Mouse (Mus musculus) forebrain, embryonic 11.5 days (tissue): ENCODE results near the gene Ip6k3. TPM values are rescaled to one million over a fixed set of nuclear protein-coding genes. Genes with fewer than 3 reads are reported as not detected.

Source experiments
- ATAC-seq: fragments of 200-750 bp; cut with Nextera tagmentation; replicated peaks from 2 replicates; pipeline ENCODE4 v1.8.0; 2017; ENCODE audit warnings: moderate TSS enrichment; ENCODE audit not compliant: low FRiP score
- DNase-seq: peaks from one replicate; pipeline ENCODE4 v3.0.0-alpha.2; 2017; ENCODE audit warnings: low spot score
- H3K27ac ChIP-seq: fragments of 300-500 bp; sonication (generic); 2 replicates; pipeline ENCODE4 v1.5.1; 2014; ENCODE audit warnings: low read depth, low read length
- H3K27me3 ChIP-seq: fragments of 300-500 bp; sonication (generic); 2 replicates; pipeline ENCODE4 v1.6.1; 2014; ENCODE audit warnings: mild to moderate bottlenecking, low read length, mixed read lengths; ENCODE audit not compliant: control insufficient read depth, insufficient read depth
- H3K36me3 ChIP-seq: fragments of 300-500 bp; sonication (generic); 2 replicates; pipeline ENCODE4 v1.6.1; 2014; ENCODE audit warnings: mild to moderate bottlenecking, low read length, moderate library complexity, mixed read lengths; ENCODE audit not compliant: control insufficient read depth, insufficient read depth
- H3K4me1 ChIP-seq: fragments of 300-500 bp; sonication (generic); replicated peaks from 2 replicates; pipeline ENCODE4 v1.6.1; 2014; ENCODE audit warnings: low read length, mixed read lengths; ENCODE audit not compliant: control insufficient read depth, insufficient read depth
- H3K4me2 ChIP-seq: fragments of 300-500 bp; sonication (generic); 2 replicates; pipeline ENCODE4 v1.6.1; 2014; ENCODE audit warnings: low read depth, mild to moderate bottlenecking, low read length, moderate library complexity, mixed read lengths; ENCODE audit not compliant: severe bottlenecking
- H3K4me3 ChIP-seq: fragments of 300-500 bp; sonication (generic); 2 replicates; pipeline ENCODE4 v1.5.1; 2014; ENCODE audit warnings: low read depth, low read length
- H3K9ac ChIP-seq: fragments of 300-500 bp; sonication (generic); 2 replicates; pipeline ENCODE4 v1.6.1; 2014; ENCODE audit warnings: low read length
- H3K9me3 ChIP-seq: fragments of 300-500 bp; sonication (generic); 2 replicates; pipeline ENCODE4 v1.6.1; 2016; ENCODE audit warnings: low read length, mixed read lengths; ENCODE audit not compliant: control insufficient read depth
- WGBS: fragments of 180-500 bp; shearing (Covaris S2); extraction: QIAGEN DNeasy Blood & Tissue Kit; methylation state at CpG from one replicate; pipeline ENCODE4 v1.1.7; 2014; 5-methylcytosine and 5-hydroxymethylcytosine counted together
- polyA plus RNA-seq: library from polyadenylated mRNA; unstranded; fragments of >200 nt; fragmentation: Nextera tagmentation; extraction: Ambion mirVana; gene quantifications from 2 replicates; pipeline ENCODE4 v1.2.1, GENCODE M21; 2014

Gene Ip6k3
- polyA plus RNA-seq, 1 experiment from 2014 or later, result 0.08 TPM

- H3K27me3 ChIP-seq, result no peaks in the 10 kb centered on the region
- DNase-seq (no peak), ATAC-seq (no peak)
- H3K4me3 ChIP-seq, result no peak overlapping the region
- H3K27ac ChIP-seq, result no peak overlapping the region
- H3K36me3 ChIP-seq, result no peaks in the 10 kb centered on the region
- no peaks in the 10 kb centered on the region for H3K9me3 ChIP-seq
- no peaks in the 10 kb centered on the region for H3K4me1 ChIP-seq
- 68% methylated on average over 11 of the region's 11 CpGs for WGBS
- H3K9ac ChIP-seq, result no peak overlapping the region
- H3K4me2 ChIP-seq, result no peak overlapping the region
Measured at GRCm38 (mm10) chr17:27169952-27170695, 2.5 kb upstream of the Ip6k3 start.

GRCm38 (mm10) chr17:27168569-27168968, 974 bp upstream of the Ip6k3 start:
- Histone ChIP-seq H3K36me3 (no peaks in the 10 kb centered on the region), H3K9ac (no peak overlapping the region), H3K4me1 (no peaks in the 10 kb centered on the region), H3K4me3 (no peak overlapping the region), H3K4me2 (no peak overlapping the region), H3K27ac (no peak overlapping the region), H3K9me3 (no peaks in the 10 kb centered on the region), H3K27me3 (no peaks in the 10 kb centered on the region)
- 93% methylated on average over 4 of the region's 4 CpGs for WGBS
- no peak for DNase-seq
- ATAC-seq, result no peak

GRCm38 (mm10) chr17:27166901-27167300, 694 bp downstream of the Ip6k3 start:
- Histone ChIP-seq H3K9me3 (no peaks in the 10 kb centered on the region), H3K9ac (no peak overlapping the region), H3K4me3 (no peak overlapping the region), H3K36me3 (no peaks in the 10 kb centered on the region), H3K4me1 (no peaks in the 10 kb centered on the region), H3K27ac (no peak overlapping the region), H3K27me3 (no peaks in the 10 kb centered on the region), H3K4me2 (no peak overlapping the region)
- no peak for DNase-seq
- ATAC-seq, result no peak
- 81% methylated on average over 6 of the region's 6 CpGs for WGBS

- no peak overlapping the region for H3K9ac ChIP-seq
- 67% methylated on average over 8 of the region's 8 CpGs for WGBS
- no peaks in the 10 kb centered on the region for H3K9me3 ChIP-seq
- no peaks in the 10 kb centered on the region for H3K27me3 ChIP-seq
- no peak overlapping the region for H3K4me3 ChIP-seq
- H3K36me3 ChIP-seq, result no peaks in the 10 kb centered on the region
- DNase-seq, result peak; percentile 62
- no peak overlapping the region for H3K4me2 ChIP-seq
- H3K4me1 ChIP-seq, result no peaks in the 10 kb centered on the region
- H3K27ac ChIP-seq, result no peak overlapping the region
- no peak for ATAC-seq
Measured at GRCm38 (mm10) chr17:27165054-27165773, 2.4 kb downstream of the Ip6k3 start.

DNA sequence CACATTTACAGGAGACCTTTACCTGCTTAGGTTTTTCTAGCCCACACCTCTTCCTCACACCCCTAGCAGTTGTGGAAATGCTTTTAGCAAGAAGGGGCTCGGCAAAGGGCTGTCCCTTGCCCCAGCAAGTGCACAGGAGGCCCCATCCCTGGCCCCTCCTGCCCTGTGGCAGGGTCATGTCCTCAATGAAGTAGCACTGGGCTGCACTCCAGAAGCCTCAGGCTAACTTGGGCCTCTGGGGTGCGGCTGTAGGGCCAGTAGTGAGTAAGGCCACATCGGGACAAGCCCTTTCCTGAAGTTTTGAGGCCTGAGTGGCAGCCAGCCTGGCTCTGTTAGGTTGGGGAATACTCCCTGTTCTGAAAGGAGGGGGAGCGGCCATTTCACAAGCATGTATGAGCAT, 6.7 kb downstream of the Ip6k3 start:
- no peak for DNase-seq
- H3K27ac ChIP-seq, result no peak overlapping the region
- ATAC-seq, result no peak
- no peak overlapping the region for H3K9ac ChIP-seq
- WGBS, result 73% methylated on average over 4 of the region's 4 CpGs
- no peaks in the 10 kb centered on the region for H3K9me3 ChIP-seq
- H3K27me3 ChIP-seq, result no peaks in the 10 kb centered on the region
- no peaks in the 10 kb centered on the region for H3K36me3 ChIP-seq
- H3K4me1 ChIP-seq, result no peaks in the 10 kb centered on the region
- H3K4me2 ChIP-seq, result no peak overlapping the region
- H3K4me3 ChIP-seq, result no peak overlapping the region

DNA sequence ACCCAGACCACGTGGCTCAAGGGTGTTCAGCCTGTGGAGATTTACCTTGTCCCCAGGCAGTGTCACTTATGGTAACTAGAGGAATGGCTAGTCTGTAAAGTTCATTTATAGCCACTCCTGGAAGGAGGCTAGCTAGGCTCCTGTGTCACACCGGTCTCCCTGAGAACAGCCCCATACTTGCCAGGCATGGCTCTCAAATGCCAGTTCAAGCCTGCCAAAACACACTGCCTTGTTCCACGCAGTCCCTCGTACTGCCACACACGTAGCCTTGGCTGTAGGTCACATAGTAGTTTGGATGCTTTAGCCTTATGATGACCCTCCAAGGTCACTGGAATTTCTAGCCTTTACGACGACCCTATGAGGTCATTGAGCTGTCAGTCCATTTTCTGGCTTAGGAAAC, 8.4 kb downstream of the Ip6k3 start:
- no peaks in the 10 kb centered on the region for H3K36me3 ChIP-seq
- no peak overlapping the region for H3K9ac ChIP-seq
- H3K4me1 ChIP-seq, result no peaks in the 10 kb centered on the region
- no peaks in the 10 kb centered on the region for H3K27me3 ChIP-seq
- no peak overlapping the region for H3K4me2 ChIP-seq
- H3K27ac ChIP-seq, result no peak overlapping the region
- DNase-seq, result no peak
- H3K9me3 ChIP-seq, result no peaks in the 10 kb centered on the region
- WGBS, result 80% methylated on average over 7 of the region's 7 CpGs
- no peak for ATAC-seq
- no peak overlapping the region for H3K4me3 ChIP-seq

DNA sequence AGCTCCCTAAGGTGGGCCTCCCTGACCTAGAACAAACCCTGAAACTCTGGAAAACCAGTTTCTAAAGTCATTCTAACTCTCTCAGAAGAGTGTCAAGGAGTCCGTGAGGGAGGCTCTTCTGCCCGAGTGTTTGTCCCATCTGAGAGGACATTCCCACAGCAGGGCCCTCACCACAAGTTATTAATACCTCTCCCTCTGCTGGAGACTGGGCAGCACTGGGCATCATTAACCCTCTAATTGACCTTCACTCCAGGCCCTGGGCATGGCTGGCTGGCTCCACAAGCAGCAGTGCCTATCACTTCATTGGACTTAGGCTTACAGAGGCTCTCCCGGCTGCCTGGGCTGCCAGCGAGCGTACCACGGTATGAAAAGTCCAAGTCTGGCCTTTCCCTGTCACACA, 9.2 kb downstream of the Ip6k3 start:
- DNase-seq (no peak), ATAC-seq (no peak)
- Histone ChIP-seq H3K36me3 (no peaks in the 10 kb centered on the region), H3K4me2 (no peak overlapping the region), H3K4me1 (no peaks in the 10 kb centered on the region), H3K9ac (no peak overlapping the region), H3K4me3 (no peak overlapping the region), H3K27me3 (no peaks in the 10 kb centered on the region), H3K9me3 (no peaks in the 10 kb centered on the region), H3K27ac (no peak overlapping the region)
- 90% methylated on average over 6 of the region's 6 CpGs for WGBS

DNA sequence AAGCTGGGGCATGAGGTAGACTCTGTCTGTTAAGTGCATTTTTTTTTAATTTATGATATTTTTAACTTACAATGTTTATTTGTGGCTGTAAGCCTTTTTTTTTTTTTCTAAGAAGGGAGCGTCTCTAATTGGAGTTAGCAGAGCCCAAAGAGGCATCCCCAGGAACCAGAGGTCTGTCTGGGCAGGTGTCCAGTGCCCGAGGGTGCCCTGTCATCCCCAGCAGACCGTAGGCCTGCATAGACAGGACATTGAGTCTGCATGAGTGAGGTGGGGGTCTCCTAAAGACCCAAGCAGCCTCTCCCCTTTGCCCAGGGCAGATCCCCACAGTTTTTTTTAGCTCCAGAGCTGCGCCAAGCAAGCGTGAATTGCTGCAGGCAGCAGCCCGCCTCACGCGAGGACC, 11.8 kb downstream of the Ip6k3 start:
- H3K36me3 ChIP-seq, result no peaks in the 10 kb centered on the region
- H3K27me3 ChIP-seq, result no peaks in the 10 kb centered on the region
- no peaks in the 10 kb centered on the region for H3K9me3 ChIP-seq
- ATAC-seq (no peak), DNase-seq (no peak)
- H3K9ac ChIP-seq, result no peak overlapping the region
- 92% methylated on average over 8 of the region's 8 CpGs for WGBS
- no peak overlapping the region for H3K4me3 ChIP-seq
- H3K4me2 ChIP-seq, result no peak overlapping the region
- no peak overlapping the region for H3K27ac ChIP-seq
- H3K4me1 ChIP-seq, result no peaks in the 10 kb centered on the region

DNA sequence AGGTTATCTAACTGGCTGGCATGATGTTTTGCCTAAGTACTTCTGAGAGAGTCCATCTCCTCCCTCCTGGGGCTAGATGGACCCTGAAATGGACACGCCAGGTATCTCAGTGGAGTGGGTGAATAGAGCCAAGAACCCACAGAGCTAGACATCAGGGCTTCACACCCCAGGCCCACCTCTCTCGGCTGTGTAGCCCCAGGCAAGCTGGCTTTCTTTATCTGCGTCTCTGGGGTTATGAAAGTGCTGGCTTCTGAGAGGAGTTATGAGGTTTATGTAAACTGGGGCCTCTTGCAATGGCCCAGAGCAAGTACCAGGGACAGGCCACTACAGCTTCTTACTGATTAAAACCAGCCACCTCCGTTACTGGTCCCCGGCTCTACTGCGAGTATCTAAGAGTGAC, 12.7 kb downstream of the Ip6k3 start:
- DNase-seq, result no peak
- H3K4me2 ChIP-seq, result no peak overlapping the region
- no peaks in the 10 kb centered on the region for H3K4me1 ChIP-seq
- no peak for ATAC-seq
- H3K27me3 ChIP-seq, result no peaks in the 10 kb centered on the region
- H3K36me3 ChIP-seq, result no peaks in the 10 kb centered on the region
- 90% methylated on average over 6 of the region's 6 CpGs for WGBS
- H3K9me3 ChIP-seq, result no peaks in the 10 kb centered on the region
- H3K4me3 ChIP-seq, result no peak overlapping the region
- H3K27ac ChIP-seq, result no peak overlapping the region
- no peak overlapping the region for H3K9ac ChIP-seq
